Mouse (Mus musculus) hindbrain, embryonic 11.5 days (tissue): ENCODE data around the gene Rbm43. TPM values are rescaled to one million over a fixed set of nuclear protein-coding genes. Genes with fewer than 3 reads are reported as not detected.
"Not testable (repeated sequence)": the region's sequence is repeated elsewhere in the genome, so short reads cannot be mapped to it uniquely, and the experiment has no call there.

Experiments
- ATAC-seq: fragments of 200-750 bp; cut with Nextera tagmentation; 2 replicates; pipeline ENCODE4 v1.8.0; 2017; ENCODE audit warnings: mild to moderate bottlenecking, moderate TSS enrichment, moderate library complexity; ENCODE audit not compliant: low FRiP score
- DNase-seq: peaks from one replicate; pipeline ENCODE4 v3.0.0-alpha.2; 2015; ENCODE audit warnings: low spot score
- H3K27ac ChIP-seq: fragments of 300-500 bp; sonication (generic); 2 replicates; pipeline ENCODE4 v1.5.1; 2014; ENCODE audit warnings: mild to moderate bottlenecking, low read depth, low read length
- H3K27me3 ChIP-seq: fragments of 300-500 bp; sonication (generic); 2 replicates; pipeline ENCODE4 v1.6.1; 2014; ENCODE audit warnings: mild to moderate bottlenecking, low read length, moderate library complexity, mixed read lengths; ENCODE audit not compliant: control insufficient read depth, insufficient read depth
- H3K36me3 ChIP-seq: fragments of 300-500 bp; sonication (generic); 2 replicates; pipeline ENCODE4 v1.6.1; 2014; ENCODE audit warnings: mild to moderate bottlenecking, low read length, moderate library complexity, mixed read lengths; ENCODE audit not compliant: control insufficient read depth, insufficient read depth
- H3K4me1 ChIP-seq: fragments of 300-500 bp; sonication (generic); replicated peaks from 2 replicates; pipeline ENCODE4 v1.6.1; 2014; ENCODE audit warnings: low read length, mixed read lengths; ENCODE audit not compliant: control insufficient read depth, insufficient read depth
- H3K4me2 ChIP-seq: fragments of 300-500 bp; sonication (generic); replicated peaks from 2 replicates; pipeline ENCODE4 v1.6.1; 2014; ENCODE audit warnings: mild to moderate bottlenecking, low read depth, low read length
- H3K4me3 ChIP-seq: fragments of 300-500 bp; sonication (generic); 2 replicates; pipeline ENCODE4 v1.5.1; 2014; ENCODE audit warnings: low read depth, low read length
- H3K9ac ChIP-seq: fragments of 300-500 bp; sonication (generic); 2 replicates; pipeline ENCODE4 v1.6.1; 2014; ENCODE audit warnings: low read depth, low read length
- H3K9me3 ChIP-seq: fragments of 300-500 bp; sonication (generic); 2 replicates; pipeline ENCODE4 v1.6.1; 2016; ENCODE audit warnings: low read length; ENCODE audit not compliant: control insufficient read depth
- WGBS: fragments of 180-500 bp; shearing (Covaris S2); extraction: QIAGEN DNeasy Blood & Tissue Kit; methylation state at CpG from one replicate; pipeline ENCODE4 v1.1.7; 2014; 5-methylcytosine and 5-hydroxymethylcytosine counted together
- polyA plus RNA-seq: library from polyadenylated mRNA; unstranded; fragments of >200 nt; fragmentation: Nextera tagmentation; extraction: Ambion mirVana; gene quantifications from 2 replicates; pipeline ENCODE4 v1.2.1, GENCODE M21; 2014

Rbm43 gene
- polyA plus RNA-seq, 1 experiment from 2014 or later: 6.9 TPM

- H3K27me3 ChIP-seq: no peaks in the 10 kb centered on the region
- H3K27ac ChIP-seq: no peak overlapping the region
- no peaks in the 10 kb centered on the region for H3K9me3 ChIP-seq
- no peak for DNase-seq
- H3K4me1 ChIP-seq: no peaks in the 10 kb centered on the region
- no peak overlapping the region for H3K9ac ChIP-seq
- H3K36me3 ChIP-seq: no peaks in the 10 kb centered on the region
- H3K4me2 ChIP-seq: no peak overlapping the region
- 89% methylated on average over 12 of the region's 12 CpGs for WGBS
- no peak overlapping the region for H3K4me3 ChIP-seq
- no peak for ATAC-seq
Measured at GRCm38 (mm10) chr2:51892411-51892901, 42.5 kb downstream of the Rbm43 start.

DNA sequence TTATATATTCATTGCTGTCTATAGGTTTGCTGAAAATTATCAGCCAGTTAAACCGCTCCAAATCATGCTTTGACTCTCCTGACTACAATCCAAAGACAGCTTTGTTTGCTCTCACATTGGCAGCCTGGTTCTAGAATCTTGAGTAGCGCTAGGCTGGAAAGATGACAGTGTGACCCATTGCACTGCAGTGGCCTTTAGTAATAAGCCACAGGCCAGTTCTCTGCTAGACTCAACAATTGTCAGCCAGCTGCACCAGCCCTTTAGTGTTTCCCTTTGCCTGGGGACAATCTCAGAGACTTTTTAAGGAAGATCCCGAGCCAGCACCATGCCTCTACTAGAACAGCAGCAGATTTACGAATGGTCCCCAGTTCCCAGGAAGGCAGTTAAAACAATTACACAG, 44.0 kb downstream of the Rbm43 start:
- H3K4me1 ChIP-seq: no peaks in the 10 kb centered on the region
- H3K4me2 ChIP-seq: no peak overlapping the region
- DNase-seq: no peak
- no peaks in the 10 kb centered on the region for H3K9me3 ChIP-seq
- WGBS: 88% methylated on average over 4 of the region's 4 CpGs
- H3K27ac ChIP-seq: no peak overlapping the region
- ATAC-seq: no peak
- H3K4me3 ChIP-seq: no peak overlapping the region
- H3K36me3 ChIP-seq: no peaks in the 10 kb centered on the region
- H3K9ac ChIP-seq: no peak overlapping the region
- H3K27me3 ChIP-seq: no peaks in the 10 kb centered on the region

- H3K36me3 ChIP-seq, H3K4me1 ChIP-seq, DNase-seq, ATAC-seq, H3K4me2 ChIP-seq, H3K9me3 ChIP-seq, H3K4me3 ChIP-seq, H3K27ac ChIP-seq, H3K27me3 ChIP-seq, H3K9ac ChIP-seq: not testable (repeated sequence)
- WGBS: over 99% methylated on average over 10 of the region's 26 CpGs
Measured at GRCm38 (mm10) chr2:51890139-51890538, 44.8 kb downstream of the Rbm43 start.

- H3K4me3 ChIP-seq: no peak overlapping the region
- ATAC-seq: no peak
- no peak overlapping the region for H3K4me2 ChIP-seq
- no peaks in the 10 kb centered on the region for H3K4me1 ChIP-seq
- no peaks in the 10 kb centered on the region for H3K9me3 ChIP-seq
- no peak overlapping the region for H3K27ac ChIP-seq
- H3K36me3 ChIP-seq: no peaks in the 10 kb centered on the region
- no peaks in the 10 kb centered on the region for H3K27me3 ChIP-seq
- 90% methylated on average over 1 of the region's 1 CpGs for WGBS
- no peak overlapping the region for H3K9ac ChIP-seq
- no peak for DNase-seq
Measured at GRCm38 (mm10) chr2:51880143-51880542, 54.8 kb downstream of the Rbm43 start.

Other genes starting within 250 kb of the Rbm43 start
- 7.7 and 8.9 TPM in 2 replicates for gene Nmi, start 38.3 kb upstream of the Rbm43 start, polyA plus RNA-seq
- 30.1 and 31.2 TPM in 2 replicates for gene Tnfaip6, start 102.8 kb upstream of the Rbm43 start, polyA plus RNA-seq
- gene Rif1, start 137.7 kb upstream of the Rbm43 start, polyA plus RNA-seq: 46.7 and 47.7 TPM in 2 replicates